Mouse (Mus musculus): ENCODE results near the gene Mum1. TPM values are rescaled to one million over a fixed set of nuclear protein-coding genes. Genes with fewer than 3 reads are reported as not detected.

The Mum1 gene
- polyA plus RNA-seq, 1 experiment from 2014 or later = 35.0 TPM

DNA sequence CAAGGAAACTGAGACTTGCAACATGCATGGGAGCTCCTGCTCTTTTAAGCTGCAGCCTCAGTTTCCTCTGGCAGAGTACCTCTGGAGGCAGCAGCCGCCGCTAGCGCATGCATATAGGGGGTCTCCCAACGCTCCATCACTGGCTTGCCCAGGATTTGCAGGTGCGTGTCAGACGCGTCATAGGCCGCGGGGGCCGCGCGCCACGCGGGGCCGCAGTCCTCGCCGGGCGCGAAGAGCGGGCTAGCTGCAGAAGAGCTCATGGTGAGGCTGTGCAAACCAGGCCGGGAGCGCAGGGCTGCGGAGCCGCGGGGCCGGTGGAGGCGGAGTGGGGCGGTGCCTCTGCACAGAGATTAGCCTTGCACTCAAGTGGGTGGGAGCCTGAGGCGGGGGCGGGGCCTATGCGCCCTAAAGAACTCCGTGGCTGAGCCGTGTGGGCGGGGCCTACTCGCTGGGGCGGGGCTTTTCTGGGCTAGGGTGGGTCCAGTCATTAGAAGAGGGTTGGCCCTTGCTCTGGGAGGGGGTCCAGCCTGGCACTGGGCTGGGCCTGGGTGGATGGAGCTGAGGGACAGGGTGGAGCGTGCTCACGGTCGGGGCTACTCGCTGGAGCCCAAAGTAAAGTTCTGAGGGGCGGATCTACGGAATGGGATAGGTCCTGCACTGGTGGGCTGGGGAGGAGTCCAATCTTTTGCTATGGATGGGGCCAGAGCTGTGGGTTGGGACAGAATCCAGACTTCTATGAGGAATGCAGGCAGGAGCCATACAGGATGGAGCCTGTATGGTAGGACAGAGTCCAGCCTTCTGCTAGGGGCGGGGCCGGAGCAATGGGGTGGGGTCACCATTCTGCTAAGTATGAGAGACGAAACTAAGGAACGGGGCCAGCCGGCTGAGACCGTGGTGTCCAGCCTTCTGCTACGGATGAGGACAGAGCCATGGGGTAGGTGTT is 34.7 kb downstream of the Mum1 start, which contains the start of the genes Gamt and Dazap1:
Gene Gamt (minus strand): TSS at position 371 of the 943 bp plus-strand sequence.
Gene Dazap1 (plus strand): TSS at position 845 of the 943 bp plus-strand sequence.
- Histone ChIP-seq H3K9ac (replicated peaks; ENCODE audit: low read depth, low read length) (peak within 1 kb of the TSS; percentile 70), H3K4me3 (ENCODE audit: low read depth, low read length) (peak within 1 kb of the TSS; percentile 39), H3K27ac (ENCODE audit: low read depth, low read length) (peak within 1 kb of the TSS; percentile 85), H3K27me3 (ENCODE audit: control insufficient read depth, insufficient read depth, low read length) (no peaks in the 10 kb centered on the region), H3K36me3 (ENCODE audit: control insufficient read depth, insufficient read depth, low read length) (peaks cover 26% of the 10 kb centered on the region), H3K4me2 (ENCODE audit: low read depth, low read length) (peak within 1 kb of the TSS; percentile 78), H3K9me3 (ENCODE audit: control insufficient read depth, low read length) (no peaks in the 10 kb centered on the region), H3K4me1 (ENCODE audit: control insufficient read depth, insufficient read depth, low read length) (peaks cover 19% of the 10 kb centered on the region)
- peak; percentile 80 for ATAC-seq (ENCODE audit: low read depth)
- under 1% methylated on average over 49 of the region's 49 CpGs for WGBS

- Histone ChIP-seq H3K4me2 (ENCODE audit: low read depth, low read length) (peak overlapping the region; percentile 78), H3K4me1 (ENCODE audit: control insufficient read depth, insufficient read depth, low read length) (peaks cover 26% of the 10 kb centered on the region), H3K9ac (replicated peaks; ENCODE audit: low read depth, low read length) (peak overlapping the region; percentile 42), H3K27me3 (ENCODE audit: control insufficient read depth, insufficient read depth, low read length) (no peaks in the 10 kb centered on the region), H3K4me3 (ENCODE audit: low read depth, low read length) (peak overlapping the region; percentile 39), H3K27ac (ENCODE audit: low read depth, low read length) (peak overlapping the region; percentile 85), H3K36me3 (ENCODE audit: control insufficient read depth, insufficient read depth, low read length) (peaks cover 20% of the 10 kb centered on the region), H3K9me3 (ENCODE audit: control insufficient read depth, low read length) (no peaks in the 10 kb centered on the region)
- ATAC-seq (ENCODE audit: low read depth) = peak; percentile 36
- 1% methylated on average over 14 of the region's 14 CpGs for WGBS
These were observed 35.3 kb downstream of the Mum1 start for GRCm38 (mm10) chr10:80261585-80261968.

DNA sequence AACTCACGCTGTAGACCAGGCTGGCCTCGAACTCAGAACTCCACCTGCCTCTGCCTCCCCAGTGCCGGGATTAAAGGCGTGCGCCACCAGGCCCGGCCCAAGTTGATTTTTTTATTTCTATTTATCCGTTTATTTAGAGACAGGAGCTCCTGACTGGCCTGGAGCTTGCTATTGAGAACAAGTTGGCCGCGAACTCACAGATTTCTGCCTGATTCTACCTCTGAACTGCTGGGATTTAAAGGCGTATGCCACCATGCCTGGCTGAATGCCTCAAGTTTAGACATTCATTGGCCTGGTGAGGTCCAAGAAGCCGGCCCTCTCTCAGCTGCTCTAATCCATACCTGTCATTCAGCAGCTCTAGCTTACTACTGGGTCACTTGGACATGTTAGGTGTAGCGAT is 35.9 kb downstream of the Mum1 start:
- H3K36me3 ChIP-seq (ENCODE audit: control insufficient read depth, insufficient read depth, low read length) = peaks cover 14% of the 10 kb centered on the region
- H3K4me1 ChIP-seq (ENCODE audit: control insufficient read depth, insufficient read depth, low read length) = peaks cover 32% of the 10 kb centered on the region
- no peak overlapping the region for H3K27ac ChIP-seq (ENCODE audit: low read depth, low read length)
- 73% methylated on average over 12 of the region's 12 CpGs for WGBS
- H3K9ac ChIP-seq (replicated peaks; ENCODE audit: low read depth, low read length) = no peak overlapping the region
- no peaks in the 10 kb centered on the region for H3K9me3 ChIP-seq (ENCODE audit: control insufficient read depth, low read length)
- ATAC-seq (ENCODE audit: low read depth) = no peak
- H3K4me2 ChIP-seq (ENCODE audit: low read depth, low read length) = peak overlapping the region; percentile 78
- no peak overlapping the region for H3K4me3 ChIP-seq (ENCODE audit: low read depth, low read length)
- no peaks in the 10 kb centered on the region for H3K27me3 ChIP-seq (ENCODE audit: control insufficient read depth, insufficient read depth, low read length)

DNA sequence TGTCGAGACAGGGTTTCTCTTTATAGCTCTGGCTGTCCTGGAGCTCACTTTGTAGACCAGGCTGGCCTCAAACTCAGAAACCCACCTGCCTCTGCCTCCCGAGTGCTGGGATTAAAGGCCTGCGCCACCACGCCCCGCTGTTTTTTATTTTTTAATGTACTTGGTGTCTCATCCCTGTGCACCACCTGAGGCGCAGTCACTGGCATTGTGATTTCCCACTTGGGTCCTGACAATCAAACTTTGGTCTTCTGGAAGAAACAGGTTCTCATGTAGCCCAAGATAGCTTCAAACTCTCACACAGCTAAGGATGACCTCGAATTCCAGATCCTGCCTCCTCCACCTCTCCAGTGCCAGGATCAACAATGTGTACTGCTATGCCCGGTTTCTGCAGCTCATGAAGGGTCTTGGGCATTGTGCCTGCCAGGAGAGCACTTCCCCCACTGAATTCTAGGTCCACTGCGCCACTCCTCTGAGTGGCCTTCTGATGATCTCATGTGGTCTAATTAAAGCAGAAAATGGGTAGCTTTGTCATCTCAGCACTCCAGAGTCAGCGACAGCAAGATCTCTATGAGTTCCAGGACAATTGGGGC is 36.6 kb downstream of the Mum1 start:
- Histone ChIP-seq H3K9ac (replicated peaks; ENCODE audit: low read depth, low read length) (no peak overlapping the region), H3K36me3 (ENCODE audit: control insufficient read depth, insufficient read depth, low read length) (peaks cover 9% of the 10 kb centered on the region), H3K4me1 (ENCODE audit: control insufficient read depth, insufficient read depth, low read length) (peaks cover 37% of the 10 kb centered on the region), H3K27ac (ENCODE audit: low read depth, low read length) (no peak overlapping the region), H3K9me3 (ENCODE audit: control insufficient read depth, low read length) (no peaks in the 10 kb centered on the region), H3K4me3 (ENCODE audit: low read depth, low read length) (no peak overlapping the region), H3K27me3 (ENCODE audit: control insufficient read depth, insufficient read depth, low read length) (no peaks in the 10 kb centered on the region), H3K4me2 (ENCODE audit: low read depth, low read length) (no peak overlapping the region)
- no peak for ATAC-seq (ENCODE audit: low read depth)
- 94% methylated on average over 10 of the region's 10 CpGs for whole genome bisulfite sequencing

DNA sequence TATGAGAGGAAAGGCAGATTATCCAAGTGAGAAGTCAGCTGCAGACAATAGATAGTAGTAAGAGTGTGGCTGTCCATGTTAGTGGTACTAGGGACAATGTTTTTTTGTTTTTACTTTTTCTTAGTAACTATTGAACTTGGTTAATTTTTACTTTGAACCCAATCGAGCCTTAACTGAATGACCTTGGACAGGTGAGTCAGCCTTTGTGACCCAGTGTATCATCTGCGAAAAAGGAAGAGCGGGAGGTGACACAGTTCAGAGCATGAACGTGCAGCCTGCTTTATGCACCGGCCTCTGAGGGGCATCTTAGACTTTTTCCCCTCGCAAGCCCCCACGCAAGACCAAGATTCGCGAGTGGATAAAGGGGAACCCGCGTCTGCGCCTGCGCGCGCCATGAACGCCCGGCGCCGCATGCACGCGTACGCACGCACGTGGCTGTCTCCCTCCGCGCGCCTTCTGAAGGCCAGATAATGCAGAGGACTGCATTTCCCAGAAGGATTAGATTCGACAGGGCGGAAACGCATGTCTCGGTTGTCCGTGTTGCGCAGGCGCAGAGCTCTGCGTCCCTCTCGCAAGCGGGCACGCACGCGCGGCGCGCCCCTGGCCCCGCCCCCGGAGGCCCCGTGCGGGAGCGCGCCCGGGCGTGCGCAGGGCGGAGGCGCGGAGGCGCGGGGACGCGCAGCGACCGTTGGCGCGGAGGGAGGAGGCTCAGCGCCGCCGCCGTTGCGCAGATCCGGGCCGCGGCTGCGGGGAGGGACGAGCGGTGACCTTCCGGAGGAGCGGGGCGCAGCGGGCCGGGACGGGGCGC is 38.3 kb downstream of the Mum1 start:
- 3% methylated on average over 70 of the region's 81 CpGs for WGBS
- H3K9ac ChIP-seq (replicated peaks; ENCODE audit: low read depth, low read length) = peak overlapping the region; percentile 95
- H3K9me3 ChIP-seq (ENCODE audit: control insufficient read depth, low read length) = no peaks in the 10 kb centered on the region
- peaks cover 44% of the 10 kb centered on the region for H3K4me1 ChIP-seq (ENCODE audit: control insufficient read depth, insufficient read depth, low read length)
- peak overlapping the region; percentile 81 for H3K4me3 ChIP-seq (ENCODE audit: low read depth, low read length)
- H3K4me2 ChIP-seq (ENCODE audit: low read depth, low read length) = peak overlapping the region; percentile 70
- H3K27ac ChIP-seq (ENCODE audit: low read depth, low read length) = peak overlapping the region; percentile 75
- H3K36me3 ChIP-seq (ENCODE audit: control insufficient read depth, insufficient read depth, low read length) = no peaks in the 10 kb centered on the region
- H3K27me3 ChIP-seq (ENCODE audit: control insufficient read depth, insufficient read depth, low read length) = no peaks in the 10 kb centered on the region
- peak; percentile 72 for ATAC-seq (ENCODE audit: low read depth)

GRCm38 (mm10) chr10:80265149-80265486 is 38.9 kb downstream of the Mum1 start:
- ATAC-seq (ENCODE audit: low read depth) = no peak; the same call in 1 of the 2 replicates
- H3K27ac ChIP-seq (ENCODE audit: low read depth, low read length) = peak overlapping the region; percentile 75
- peaks cover 38% of the 10 kb centered on the region for H3K4me1 ChIP-seq (ENCODE audit: control insufficient read depth, insufficient read depth, low read length)
- no peaks in the 10 kb centered on the region for H3K36me3 ChIP-seq (ENCODE audit: control insufficient read depth, insufficient read depth, low read length)
- H3K9ac ChIP-seq (replicated peaks; ENCODE audit: low read depth, low read length) = peak overlapping the region; percentile 95
- H3K27me3 ChIP-seq (ENCODE audit: control insufficient read depth, insufficient read depth, low read length) = no peaks in the 10 kb centered on the region
- no peaks in the 10 kb centered on the region for H3K9me3 ChIP-seq (ENCODE audit: control insufficient read depth, low read length)
- peak overlapping the region; percentile 81 for H3K4me3 ChIP-seq (ENCODE audit: low read depth, low read length)
- 2% methylated on average over 18 of the region's 18 CpGs for WGBS
- H3K4me2 ChIP-seq (ENCODE audit: low read depth, low read length) = peak overlapping the region; percentile 59

DNA sequence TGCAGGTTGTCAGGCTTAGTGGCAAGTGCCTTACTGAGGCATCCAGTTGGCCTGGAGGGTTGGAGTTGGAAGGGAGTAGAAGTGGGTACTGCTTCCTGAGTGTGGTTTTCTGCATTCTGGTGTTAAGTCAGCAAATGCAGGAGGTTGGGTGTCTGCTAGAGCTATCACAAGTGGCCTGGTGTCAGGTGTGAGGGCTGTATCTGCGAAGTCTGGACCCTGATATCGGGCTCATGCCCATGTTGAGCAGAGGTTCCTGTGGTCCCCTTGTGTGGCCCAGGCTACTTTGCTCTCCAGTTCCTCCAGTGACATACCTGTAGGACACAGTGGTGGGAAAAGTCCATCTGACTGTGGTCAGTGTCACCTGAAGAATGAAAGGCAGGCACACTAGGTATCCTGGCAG is 43.9 kb downstream of the Mum1 start:
- Histone ChIP-seq H3K4me1 (ENCODE audit: control insufficient read depth, insufficient read depth, low read length) (peaks cover 33% of the 10 kb centered on the region), H3K4me2 (ENCODE audit: low read depth, low read length) (no peak overlapping the region), H3K27me3 (ENCODE audit: control insufficient read depth, insufficient read depth, low read length) (no peaks in the 10 kb centered on the region), H3K4me3 (ENCODE audit: low read depth, low read length) (no peak overlapping the region), H3K9ac (replicated peaks; ENCODE audit: low read depth, low read length) (no peak overlapping the region), H3K9me3 (ENCODE audit: control insufficient read depth, low read length) (no peaks in the 10 kb centered on the region), H3K27ac (ENCODE audit: low read depth, low read length) (no peak overlapping the region), H3K36me3 (ENCODE audit: control insufficient read depth, insufficient read depth, low read length) (peaks cover 6% of the 10 kb centered on the region; the same call in 1 of the 2 replicates)
- 97% methylated on average over 2 of the region's 2 CpGs for WGBS
- ATAC-seq (ENCODE audit: low read depth) = no peak

- Histone ChIP-seq H3K27ac (ENCODE audit: low read depth, low read length) (no peak overlapping the region), H3K9ac (replicated peaks; ENCODE audit: low read depth, low read length) (0 out of 2 replicates have a peak overlapping the region, but pooled peaks have one; percentile 34), H3K4me1 (ENCODE audit: control insufficient read depth, insufficient read depth, low read length) (peaks cover 31% of the 10 kb centered on the region), H3K4me3 (ENCODE audit: low read depth, low read length) (no peak overlapping the region), H3K4me2 (ENCODE audit: low read depth, low read length) (no peak overlapping the region), H3K9me3 (ENCODE audit: control insufficient read depth, low read length) (no peaks in the 10 kb centered on the region), H3K27me3 (ENCODE audit: control insufficient read depth, insufficient read depth, low read length) (no peaks in the 10 kb centered on the region), H3K36me3 (ENCODE audit: control insufficient read depth, insufficient read depth, low read length) (peaks cover 10% of the 10 kb centered on the region)
- no peak for ATAC-seq (ENCODE audit: low read depth)
- WGBS = 75% methylated on average over 6 of the region's 6 CpGs
These were observed 44.5 kb downstream of the Mum1 start for GRCm38 (mm10) chr10:80270734-80271181.
